Mouse (Mus musculus): Measurements from ENCODE around the gene Helq. TPM values are rescaled to one million over a fixed set of nuclear protein-coding genes. Genes with fewer than 3 reads are reported as not detected.

Gene Helq
- polyA plus RNA-seq, 1 experiment, result 1.5 TPM

DNA sequence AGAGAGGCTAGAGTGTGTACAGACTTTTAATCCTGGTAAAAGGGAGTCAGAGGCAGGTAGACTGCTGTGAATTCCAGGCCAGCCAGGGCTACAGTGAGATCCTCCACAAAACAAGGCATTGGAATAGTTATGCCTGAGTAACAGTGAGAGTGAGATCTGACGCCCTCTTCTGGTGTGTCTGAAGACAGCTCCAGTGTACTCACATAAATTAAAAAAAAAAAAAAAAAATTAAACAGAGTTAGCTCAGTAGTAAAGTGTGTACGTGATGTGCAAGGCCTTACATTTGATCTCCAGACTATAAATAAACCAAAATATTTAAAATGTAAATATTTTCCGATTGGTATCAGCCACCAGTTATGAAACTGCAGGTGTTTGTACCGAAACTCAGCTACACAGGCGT lies 4.3 kb downstream of the Helq start:
- H3K9me3 ChIP-seq (ENCODE audit: control insufficient read depth, low read length), result no peaks in the 10 kb centered on the region
- H3K36me3 ChIP-seq (ENCODE audit: control insufficient read depth), result peaks cover 82% of the 10 kb centered on the region
- TF ChIP-seq TAL1 (IDR thresholded peaks at IDR 0.05; ENCODE audit: low read length), result no peak
- no peak for TF ChIP-seq GATA1 (IDR thresholded peaks at IDR 0.05; ENCODE audit: low read length)
- peaks cover 29% of the 10 kb centered on the region for H3K4me1 ChIP-seq (ENCODE audit: control insufficient read depth)
- no peak overlapping the region for H3K4me3 ChIP-seq (replicated peaks)
- H3K27me3 ChIP-seq (ENCODE audit: control insufficient read depth), result no peaks in the 10 kb centered on the region

DNA sequence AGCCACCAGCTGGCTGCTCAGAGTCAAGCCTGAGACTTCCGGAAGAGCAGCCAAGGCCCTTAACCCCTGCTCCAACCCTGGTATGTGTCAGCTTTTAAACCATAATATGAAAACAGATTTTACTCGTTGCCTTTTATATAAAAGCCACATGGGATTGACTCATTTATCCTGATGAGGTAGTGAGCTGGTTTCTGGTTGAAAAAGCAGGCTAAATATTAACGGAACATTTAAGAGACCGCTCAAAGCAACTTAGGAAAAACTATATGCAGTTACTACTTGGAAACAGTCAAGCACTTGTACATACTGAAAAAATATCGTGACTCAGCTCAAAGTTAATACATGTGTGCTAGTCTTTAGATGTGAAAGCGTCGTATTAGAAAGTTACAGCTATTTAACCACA lies 6.1 kb downstream of the Helq start:
- Histone ChIP-seq H3K9me3 (ENCODE audit: control insufficient read depth, low read length) (no peaks in the 10 kb centered on the region), H3K4me1 (ENCODE audit: control insufficient read depth) (peaks cover 19% of the 10 kb centered on the region), H3K4me3 (replicated peaks) (no peak overlapping the region), H3K27me3 (ENCODE audit: control insufficient read depth) (no peaks in the 10 kb centered on the region), H3K36me3 (ENCODE audit: control insufficient read depth) (peaks cover 99% of the 10 kb centered on the region)
- TF ChIP-seq GATA1 (IDR thresholded peaks at IDR 0.05; ENCODE audit: low read length), result no peak
- no peak for TF ChIP-seq TAL1 (IDR thresholded peaks at IDR 0.05; ENCODE audit: low read length)

DNA sequence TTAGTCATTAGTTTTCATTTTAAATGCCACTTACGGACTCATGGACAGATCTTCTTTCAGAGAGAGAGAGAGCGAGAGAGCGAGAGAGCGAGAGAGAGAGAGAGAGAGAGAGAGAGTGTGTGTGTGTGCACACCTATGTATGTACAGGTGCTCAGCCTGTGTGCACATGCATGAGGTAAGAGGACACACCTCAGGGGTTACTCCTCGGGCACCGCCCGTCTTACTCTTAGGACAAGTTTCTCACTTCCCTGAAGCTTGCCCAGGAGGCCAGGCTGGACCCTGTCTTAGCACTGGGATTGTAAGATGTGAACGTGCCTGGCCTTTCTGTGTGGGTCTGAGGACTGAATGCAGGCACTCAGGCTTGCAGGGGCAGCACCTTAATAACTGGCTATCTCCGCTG lies 10.9 kb downstream of the Helq start:
- H3K36me3 ChIP-seq (ENCODE audit: control insufficient read depth), result peaks cover 99% of the 10 kb centered on the region

DNA sequence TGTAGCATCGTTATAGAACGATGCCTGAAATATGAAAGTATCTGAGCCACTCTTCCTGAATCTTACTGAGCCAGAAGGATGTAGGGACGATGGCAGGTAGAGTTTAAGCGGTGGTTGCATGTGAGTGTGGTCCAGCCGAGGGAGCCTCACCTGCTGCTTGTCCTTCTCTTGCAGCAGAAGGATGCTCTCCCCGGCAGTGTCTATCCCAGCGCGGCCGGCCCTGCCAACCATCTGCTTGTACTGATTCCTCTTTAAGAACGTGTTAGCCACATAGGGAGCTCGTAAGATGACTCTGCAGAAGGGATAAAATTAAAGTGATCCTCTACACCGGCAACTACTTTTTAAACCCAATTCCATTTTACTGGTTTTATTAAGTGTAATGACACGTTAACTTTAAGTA lies 19.4 kb downstream of the Helq start:
- no peak for TF ChIP-seq TAL1 (IDR thresholded peaks at IDR 0.05; ENCODE audit: low read length)
- TF ChIP-seq GATA1 (IDR thresholded peaks at IDR 0.05; ENCODE audit: low read length), result no peak
- H3K4me1 ChIP-seq (ENCODE audit: control insufficient read depth), result no peaks in the 10 kb centered on the region
- H3K36me3 ChIP-seq (ENCODE audit: control insufficient read depth), result peaks cover 98% of the 10 kb centered on the region
- H3K27me3 ChIP-seq (ENCODE audit: control insufficient read depth), result no peaks in the 10 kb centered on the region
- no peaks in the 10 kb centered on the region for H3K9me3 ChIP-seq (ENCODE audit: control insufficient read depth, low read length)
- H3K4me3 ChIP-seq (replicated peaks), result no peak overlapping the region

More for the DNA sequence above, 10.9 kb downstream of the Helq start:
- H3K9me3 ChIP-seq (ENCODE audit: control insufficient read depth, low read length), result no peaks in the 10 kb centered on the region
- no peak overlapping the region for H3K4me3 ChIP-seq (replicated peaks)
- no peak for TF ChIP-seq GATA1 (IDR thresholded peaks at IDR 0.05; ENCODE audit: low read length)
- no peaks in the 10 kb centered on the region for H3K27me3 ChIP-seq (ENCODE audit: control insufficient read depth)
- H3K4me1 ChIP-seq (ENCODE audit: control insufficient read depth), result no peaks in the 10 kb centered on the region

DNA sequence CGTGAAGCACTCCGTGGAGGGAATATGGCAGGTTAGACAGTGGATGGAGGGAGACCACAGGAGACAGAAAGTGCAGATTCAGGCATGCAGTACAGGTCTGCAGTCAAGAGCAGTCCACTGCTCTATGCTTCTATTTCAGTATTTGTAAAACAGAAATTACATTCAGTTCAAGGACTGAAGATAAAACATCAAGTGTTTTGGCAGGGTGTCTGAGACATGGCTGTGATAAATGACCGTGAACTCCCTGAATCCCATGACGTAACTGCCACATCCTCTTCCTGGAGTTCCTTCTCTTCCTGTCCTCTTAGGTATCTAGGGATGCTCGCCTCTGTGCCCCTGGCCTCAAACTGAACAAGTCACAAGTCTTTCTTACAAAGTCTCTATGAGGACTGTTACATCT lies 21.5 kb downstream of the Helq start:
- no peak overlapping the region for H3K4me3 ChIP-seq (replicated peaks)
- no peak for TF ChIP-seq GATA1 (IDR thresholded peaks at IDR 0.05; ENCODE audit: low read length)
- TF ChIP-seq TAL1 (IDR thresholded peaks at IDR 0.05; ENCODE audit: low read length), result no peak
- H3K9me3 ChIP-seq (ENCODE audit: control insufficient read depth, low read length), result no peaks in the 10 kb centered on the region
- no peaks in the 10 kb centered on the region for H3K27me3 ChIP-seq (ENCODE audit: control insufficient read depth)
- peaks cover 97% of the 10 kb centered on the region for H3K36me3 ChIP-seq (ENCODE audit: control insufficient read depth)
- H3K4me1 ChIP-seq (ENCODE audit: control insufficient read depth), result no peaks in the 10 kb centered on the region

DNA sequence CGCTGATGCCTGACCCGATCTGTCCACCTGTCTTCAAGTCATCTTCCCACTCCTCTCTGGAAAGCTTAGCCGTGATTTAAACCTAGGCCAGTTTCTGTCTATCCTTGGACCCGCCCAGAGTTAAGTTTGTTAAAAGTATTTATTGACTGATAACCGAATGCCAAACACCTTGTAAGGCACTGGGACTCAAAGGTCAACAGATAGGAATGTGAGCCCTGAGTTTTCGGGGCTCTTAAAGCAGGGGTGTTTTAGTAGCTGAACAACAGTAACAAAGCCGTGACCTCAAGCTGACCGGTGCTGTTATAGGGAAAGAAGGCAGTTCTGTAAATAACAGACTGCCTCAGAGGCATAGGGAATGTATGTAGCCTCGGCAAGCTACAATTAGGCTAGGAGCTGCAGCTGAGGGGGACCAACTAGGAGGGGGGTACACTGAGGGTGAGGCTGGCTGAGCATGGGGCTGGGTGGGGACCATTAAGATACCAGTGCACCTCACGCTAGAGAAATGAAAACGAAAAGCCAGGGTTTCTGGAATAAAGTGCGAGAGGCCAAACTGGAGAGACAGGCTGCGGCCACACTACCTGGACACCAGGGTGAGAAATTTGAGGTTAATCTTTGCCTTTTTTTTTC lies 22.5 kb downstream of the Helq start:
- peaks cover 97% of the 10 kb centered on the region for H3K36me3 ChIP-seq (ENCODE audit: control insufficient read depth)

DNA sequence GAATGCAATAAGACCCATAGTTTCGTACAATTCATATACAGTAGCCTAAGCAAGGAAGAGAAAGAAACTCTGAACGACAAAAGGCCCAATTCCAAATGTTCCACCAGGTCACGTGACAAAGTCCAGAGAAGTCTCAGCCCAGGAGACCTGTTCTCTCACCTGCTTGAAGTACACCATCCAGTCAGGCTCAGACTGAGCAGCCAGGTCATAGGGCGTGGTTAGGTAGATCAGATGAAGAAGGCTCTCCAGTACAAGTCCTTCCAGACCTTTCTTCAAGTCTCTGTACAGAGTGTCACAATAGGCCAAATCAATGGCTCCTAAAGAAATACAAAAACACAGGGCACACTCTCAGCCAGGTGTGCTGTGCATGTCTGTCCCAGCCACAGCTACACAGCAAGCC lies 26.8 kb downstream of the Helq start:
- H3K4me3 ChIP-seq (replicated peaks), result no peak overlapping the region
- H3K4me1 ChIP-seq (ENCODE audit: control insufficient read depth), result no peaks in the 10 kb centered on the region
- H3K9me3 ChIP-seq (ENCODE audit: control insufficient read depth, low read length), result no peaks in the 10 kb centered on the region
- TF ChIP-seq TAL1 (IDR thresholded peaks at IDR 0.05; ENCODE audit: low read length), result no peak
- TF ChIP-seq GATA1 (IDR thresholded peaks at IDR 0.05; ENCODE audit: low read length), result no peak
- peaks cover 98% of the 10 kb centered on the region for H3K36me3 ChIP-seq (ENCODE audit: control insufficient read depth)
- no peaks in the 10 kb centered on the region for H3K27me3 ChIP-seq (ENCODE audit: control insufficient read depth)

More for the DNA sequence above, 22.5 kb downstream of the Helq start:
- no peaks in the 10 kb centered on the region for H3K27me3 ChIP-seq (ENCODE audit: control insufficient read depth)
- TF ChIP-seq TAL1 (IDR thresholded peaks at IDR 0.05; ENCODE audit: low read length) (no peak), GATA1 (IDR thresholded peaks at IDR 0.05; ENCODE audit: low read length) (no peak)
- no peaks in the 10 kb centered on the region for H3K9me3 ChIP-seq (ENCODE audit: control insufficient read depth, low read length)
- no peaks in the 10 kb centered on the region for H3K4me1 ChIP-seq (ENCODE audit: control insufficient read depth)
- no peak overlapping the region for H3K4me3 ChIP-seq (replicated peaks)

DNA sequence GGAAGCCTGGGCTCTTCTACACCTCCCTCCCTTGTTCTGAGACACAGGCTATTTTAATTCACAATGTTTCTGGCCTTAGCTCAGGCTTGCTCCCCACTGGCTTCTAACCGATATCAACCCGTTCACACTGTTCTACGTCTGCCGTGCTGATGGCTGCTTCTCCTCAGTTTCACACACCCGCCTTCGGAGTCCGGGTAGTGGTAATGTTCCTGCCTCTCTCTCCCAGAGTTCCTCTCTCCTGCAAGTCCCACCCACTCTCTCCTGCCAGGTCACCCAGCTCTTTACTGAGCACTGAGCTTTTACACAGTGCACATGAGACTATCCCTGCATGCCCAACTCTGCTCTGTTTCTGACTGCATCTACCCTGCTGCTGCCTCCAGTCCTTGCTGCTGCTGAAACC lies 32.4 kb downstream of the Helq start:
- H3K4me1 ChIP-seq (ENCODE audit: control insufficient read depth), result no peaks in the 10 kb centered on the region
- TF ChIP-seq GATA1 (IDR thresholded peaks at IDR 0.05; ENCODE audit: low read length) (no peak), TAL1 (IDR thresholded peaks at IDR 0.05; ENCODE audit: low read length) (no peak)
- no peaks in the 10 kb centered on the region for H3K27me3 ChIP-seq (ENCODE audit: control insufficient read depth)
- no peaks in the 10 kb centered on the region for H3K9me3 ChIP-seq (ENCODE audit: control insufficient read depth, low read length)
- H3K36me3 ChIP-seq (ENCODE audit: control insufficient read depth), result peaks cover 98% of the 10 kb centered on the region
- no peak overlapping the region for H3K4me3 ChIP-seq (replicated peaks)

DNA sequence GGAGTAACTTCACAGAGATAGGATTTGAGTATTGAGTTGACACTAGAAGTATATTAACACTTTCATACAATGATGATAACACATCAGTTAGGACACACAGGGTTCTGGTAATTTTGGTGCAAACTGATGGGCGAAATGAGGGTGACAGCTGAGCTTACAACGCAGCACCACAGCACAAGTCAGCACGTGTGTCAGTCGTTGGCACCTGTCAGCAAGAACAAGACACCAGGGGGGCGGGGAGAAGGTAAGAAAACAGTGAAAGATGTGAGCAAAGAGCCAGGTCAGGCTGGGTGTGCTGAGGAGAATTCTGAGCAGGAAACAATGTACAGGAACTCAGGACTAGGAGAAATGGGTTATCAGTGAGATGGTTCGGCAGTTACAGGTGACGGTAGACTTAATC lies 36.7 kb downstream of the Helq start:
- H3K27me3 ChIP-seq (ENCODE audit: control insufficient read depth), result no peaks in the 10 kb centered on the region
- TF ChIP-seq TAL1 (IDR thresholded peaks at IDR 0.05; ENCODE audit: low read length) (no peak), GATA1 (IDR thresholded peaks at IDR 0.05; ENCODE audit: low read length) (no peak)
- peaks cover 69% of the 10 kb centered on the region for H3K36me3 ChIP-seq (ENCODE audit: control insufficient read depth)
- H3K4me1 ChIP-seq (ENCODE audit: control insufficient read depth), result no peaks in the 10 kb centered on the region
- peaks cover 4% of the 10 kb centered on the region for H3K9me3 ChIP-seq (ENCODE audit: control insufficient read depth, low read length)
- no peak overlapping the region for H3K4me3 ChIP-seq (replicated peaks)

All from erythroblast, embryonic 14.5 days (primary cell).